Mouse (Mus musculus): ENCODE data around the gene Jarid2.

Gene Jarid2

DNA sequence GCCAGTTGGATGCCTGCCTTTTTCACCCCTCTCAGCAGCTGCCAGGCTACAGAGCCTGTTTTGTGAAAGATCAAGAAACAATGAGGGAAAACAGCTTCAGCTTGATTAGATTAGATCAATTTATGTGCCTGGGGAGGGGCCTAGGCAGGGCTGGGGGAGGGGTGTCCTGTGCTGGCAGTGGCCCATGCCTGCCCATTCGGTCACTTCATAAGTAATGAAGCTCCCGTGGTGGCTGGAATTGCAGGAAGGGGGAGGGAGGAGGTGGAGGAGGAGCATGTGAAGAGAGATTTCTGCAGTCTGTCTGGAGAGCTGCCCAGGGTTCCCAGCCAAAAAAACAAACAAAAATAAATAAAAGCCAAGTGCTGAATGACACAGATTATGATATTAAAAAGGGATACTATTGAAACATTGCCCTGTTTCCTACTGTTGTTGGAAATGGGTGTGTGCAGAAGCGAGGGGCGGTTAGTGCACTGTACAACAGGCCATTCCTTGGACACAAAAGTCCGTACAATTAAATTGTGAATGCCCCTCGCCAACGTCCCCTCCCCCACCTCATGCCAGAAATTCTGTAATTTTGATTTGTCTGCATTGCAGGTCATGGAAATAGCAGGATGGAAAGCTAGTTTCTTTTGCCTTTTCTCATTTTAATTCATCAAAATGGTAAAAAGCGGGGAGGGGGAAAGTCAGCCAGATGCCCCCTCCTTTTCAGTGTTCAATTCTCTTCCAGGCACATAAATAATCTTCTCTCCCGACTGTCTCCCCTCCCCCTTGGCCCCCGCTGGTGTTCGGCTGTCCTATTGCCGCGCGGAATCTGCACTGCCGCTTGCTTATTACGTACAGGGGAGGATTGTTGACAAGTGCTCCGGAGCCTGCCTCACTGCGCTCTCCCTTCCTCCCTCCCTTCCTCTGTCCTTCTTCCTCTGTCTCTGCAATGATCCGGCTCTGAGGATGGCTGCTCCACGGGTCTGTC is 110.9 kb downstream of the Jarid2 start:
- DNase-seq (ENCODE audit: low read depth) = no peak

GRCm38 (mm10) chr13:44851426-44851825 is 122.2 kb downstream of the Jarid2 start:
- no peak for DNase-seq (ENCODE audit: low read depth)

DNA sequence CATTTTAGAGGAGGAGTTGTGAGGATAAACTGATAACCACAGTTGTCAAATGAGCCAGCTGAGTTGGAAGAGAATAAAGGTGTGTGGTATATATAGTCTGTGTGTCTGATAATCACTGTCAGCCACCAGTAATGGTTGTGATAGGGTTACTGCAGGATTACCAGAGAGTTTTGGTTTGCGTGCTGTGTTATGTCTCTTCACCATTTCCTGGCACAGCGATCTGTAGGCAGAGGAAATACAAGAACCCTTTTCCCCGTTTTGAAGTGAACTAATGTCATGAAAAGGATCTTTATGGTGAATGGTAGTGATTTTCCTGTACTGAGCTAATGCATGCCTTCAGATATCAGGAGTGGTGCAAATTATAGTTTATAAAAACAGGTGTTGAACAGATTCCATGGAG is 122.8 kb downstream of the Jarid2 start:
- DNase-seq (ENCODE audit: low read depth) = peak; percentile 56

DNA sequence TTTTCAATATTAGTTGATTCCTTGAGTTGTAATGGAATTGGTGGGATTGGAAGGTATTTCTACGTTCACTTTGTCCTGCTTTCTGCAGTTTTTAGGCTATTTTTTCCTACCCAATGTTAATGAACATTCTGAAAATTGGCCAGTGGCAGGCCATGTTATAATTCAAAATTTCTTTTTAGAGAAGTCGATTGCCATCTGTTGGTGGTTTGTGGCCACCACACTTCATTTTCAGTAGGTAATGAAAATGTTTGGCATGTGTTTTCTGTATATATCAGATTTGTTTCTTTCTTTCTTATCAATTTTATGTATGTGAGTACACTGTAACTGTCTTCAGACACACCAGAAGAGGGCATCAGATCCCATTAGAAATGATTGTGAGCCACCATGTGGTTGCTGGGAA is 136.3 kb downstream of the Jarid2 start:
- peak; percentile 50 for DNase-seq (ENCODE audit: low read depth)

DNA sequence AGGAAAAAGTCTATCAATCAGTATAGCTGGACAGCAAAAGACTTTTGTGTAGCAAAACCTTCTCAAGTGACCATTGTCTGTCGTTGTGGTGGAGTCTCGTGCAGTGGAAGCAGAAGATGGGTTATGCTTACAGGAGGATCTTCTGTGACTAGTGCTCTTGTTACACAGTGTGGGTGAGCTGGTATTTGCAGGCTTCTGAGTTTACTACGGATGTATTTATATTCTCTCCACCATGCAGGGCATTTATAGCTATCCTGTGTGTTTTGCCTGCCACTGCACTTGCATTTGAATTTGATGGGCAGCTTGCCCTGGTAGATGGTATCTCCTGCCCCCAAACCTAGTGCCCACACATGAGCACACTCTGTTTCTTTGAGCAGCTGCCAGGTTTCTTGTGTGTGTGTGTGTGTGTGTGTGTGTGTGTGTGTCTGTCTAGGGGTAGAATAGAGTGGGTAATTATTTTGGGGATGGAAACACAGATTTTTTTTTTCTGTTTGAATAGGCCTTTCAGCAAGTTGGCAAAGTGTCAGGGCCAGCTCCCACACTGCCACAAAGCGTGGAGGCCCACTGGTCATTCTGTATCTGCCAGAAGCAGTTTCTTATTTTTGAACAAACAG is 138.9 kb downstream of the Jarid2 start:
- DNase-seq (ENCODE audit: low read depth) = no peak

GRCm38 (mm10) chr13:44869418-44870119 is 140.3 kb downstream of the Jarid2 start:
- DNase-seq (ENCODE audit: low read depth) = peak; percentile 100

- no peak for DNase-seq (ENCODE audit: low read depth)
Observed at GRCm38 (mm10) chr13:44876799-44877198, 147.5 kb downstream of the Jarid2 start.

- DNase-seq (ENCODE audit: low read depth) = no peak
Observed at GRCm38 (mm10) chr13:44881001-44881400, 151.7 kb downstream of the Jarid2 start.

- no peak for DNase-seq (ENCODE audit: low read depth)
Observed at GRCm38 (mm10) chr13:44886221-44886620, 156.9 kb downstream of the Jarid2 start.

- no peak for DNase-seq (ENCODE audit: low read depth)
Observed at GRCm38 (mm10) chr13:44890612-44891011, 161.3 kb downstream of the Jarid2 start.

DNA sequence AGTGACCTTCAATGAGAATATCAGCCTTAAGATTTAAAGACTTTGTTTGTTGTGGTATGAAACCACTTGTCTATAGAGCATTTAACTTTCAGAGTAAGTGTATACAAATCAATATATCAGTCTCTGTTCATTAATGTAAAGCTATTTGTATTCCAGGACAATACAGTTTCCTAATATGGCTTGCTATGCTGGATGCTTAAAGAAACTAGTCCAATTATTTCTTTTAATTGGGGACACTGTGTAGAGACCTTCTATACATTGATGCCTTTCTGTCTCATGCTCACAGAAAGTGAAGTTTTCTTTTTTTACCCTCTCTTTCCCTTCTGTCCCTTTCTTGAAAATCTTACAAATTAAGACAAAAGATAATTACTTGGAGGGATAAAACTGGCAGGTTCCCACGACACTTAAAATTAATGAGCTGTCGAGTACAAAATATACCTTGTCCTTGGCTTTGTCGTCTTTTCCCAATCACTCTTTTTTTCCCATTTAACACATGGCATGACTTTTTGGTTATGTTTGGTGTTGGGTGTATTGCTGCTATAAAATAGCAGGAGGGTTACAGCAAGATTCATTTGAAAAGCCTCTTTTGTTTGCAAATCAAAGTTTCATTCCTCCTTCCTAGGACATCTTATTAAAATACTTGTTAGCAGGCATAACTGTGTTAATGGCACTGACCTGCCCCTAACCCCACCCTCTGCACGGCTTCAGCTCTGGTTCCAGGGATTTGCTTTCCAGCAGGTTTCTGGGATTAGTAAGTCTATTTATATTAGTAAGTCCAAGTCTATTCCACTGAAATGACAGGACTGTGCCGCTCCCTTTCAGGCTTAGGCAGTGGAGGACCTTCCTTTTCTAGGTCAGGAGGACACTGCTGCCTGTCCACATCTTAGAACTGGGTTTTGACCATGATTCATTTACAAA is 162.8 kb downstream of the Jarid2 start:
- no peak for DNase-seq (ENCODE audit: low read depth)

DNA sequence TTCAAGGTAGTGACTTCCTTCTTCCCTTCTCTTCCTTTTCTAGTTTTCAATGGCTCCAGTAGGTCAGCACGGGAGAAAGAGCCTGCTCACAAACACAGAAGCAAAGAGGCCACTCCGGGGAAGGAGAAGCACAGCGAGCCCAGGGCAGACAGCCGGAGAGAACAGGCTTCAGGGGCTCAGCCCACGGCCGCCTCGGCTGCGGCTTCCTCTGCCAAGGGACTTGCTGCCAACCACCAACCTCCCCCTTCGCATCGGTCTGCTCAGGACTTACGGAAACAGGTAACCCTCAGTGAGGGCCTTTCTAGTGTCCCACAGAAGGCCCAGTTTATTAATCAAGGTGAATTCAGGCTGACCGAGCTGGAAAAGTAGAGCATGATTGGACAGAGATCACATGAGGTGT is 166.9 kb downstream of the Jarid2 start:
- DNase-seq (ENCODE audit: low read depth) = no peak

DNA sequence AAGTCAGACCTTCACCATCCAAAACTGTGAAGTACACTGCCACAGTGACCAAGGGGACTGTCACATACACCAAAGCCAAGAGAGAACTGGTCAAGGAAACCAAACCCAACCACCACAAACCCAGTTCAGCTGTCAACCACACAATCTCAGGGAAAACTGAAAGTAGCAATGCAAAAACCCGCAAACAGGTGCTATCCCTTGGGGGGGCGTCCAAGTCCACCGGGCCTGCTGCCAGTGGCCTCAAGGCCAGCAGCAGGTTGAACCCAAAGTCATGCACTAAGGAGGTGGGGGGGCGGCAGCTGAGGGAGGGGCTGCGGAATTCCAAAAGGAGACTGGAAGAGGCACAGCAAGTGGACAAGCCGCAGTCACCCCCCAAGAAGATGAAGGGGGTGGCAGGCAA is 173.0 kb downstream of the Jarid2 start:
- no peak for DNase-seq (ENCODE audit: low read depth)

DNA sequence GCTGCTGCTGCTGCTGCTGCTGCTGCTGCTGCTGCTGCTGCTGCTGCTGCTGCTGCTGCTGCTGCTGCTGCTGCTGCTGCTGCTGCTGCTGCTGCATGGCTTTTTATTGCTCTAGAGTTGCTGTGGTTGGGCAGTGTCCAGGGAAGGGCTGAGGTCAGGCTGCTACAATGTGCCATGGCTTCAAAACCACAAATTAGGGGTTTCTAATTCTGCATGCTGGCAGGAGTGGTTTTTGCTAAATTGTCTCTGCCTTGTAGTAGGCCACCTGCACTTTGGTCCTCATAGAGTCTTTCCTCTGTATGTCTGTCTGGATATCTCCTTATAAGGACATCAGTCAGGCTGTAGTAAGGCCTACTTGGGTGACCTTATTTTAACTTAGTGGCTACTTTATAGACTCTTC is 174.1 kb downstream of the Jarid2 start:
- no peak for DNase-seq (ENCODE audit: low read depth)

DNA sequence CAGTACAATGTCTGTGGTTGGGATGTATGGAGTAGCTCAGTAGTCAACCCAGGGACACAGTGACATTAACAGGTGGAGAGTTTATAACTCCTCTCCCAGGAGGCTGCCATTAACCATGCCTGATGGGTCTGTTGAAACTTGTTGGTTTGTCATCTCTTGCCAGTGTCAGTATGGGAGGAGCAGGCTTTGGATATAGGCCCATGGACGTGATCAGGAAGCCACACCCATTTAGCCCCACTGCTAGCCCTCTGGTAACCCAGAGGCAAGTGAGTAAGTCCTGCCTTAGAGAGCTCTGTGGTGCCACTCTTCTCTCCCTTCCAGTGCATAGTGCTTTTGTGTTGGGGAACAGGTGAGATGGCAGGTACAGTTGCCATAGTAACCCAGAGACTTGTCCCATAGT is 175.0 kb downstream of the Jarid2 start:
- no peak for DNase-seq (ENCODE audit: low read depth)

GRCm38 (mm10) chr13:44906141-44906540 is 176.9 kb downstream of the Jarid2 start:
- no peak for DNase-seq (ENCODE audit: low read depth)

GRCm38 (mm10) chr13:44907702-44908101 is 178.4 kb downstream of the Jarid2 start:
- no peak for DNase-seq (ENCODE audit: low read depth)

GRCm38 (mm10) chr13:44908790-44909189 is 179.5 kb downstream of the Jarid2 start:
- no peak for DNase-seq (ENCODE audit: low read depth)

GRCm38 (mm10) chr13:44912851-44913250 is 183.6 kb downstream of the Jarid2 start:
- DNase-seq (ENCODE audit: low read depth) = no peak

- no peak for DNase-seq (ENCODE audit: low read depth)
Observed at GRCm38 (mm10) chr13:44913560-44913959, 184.3 kb downstream of the Jarid2 start.

DNA sequence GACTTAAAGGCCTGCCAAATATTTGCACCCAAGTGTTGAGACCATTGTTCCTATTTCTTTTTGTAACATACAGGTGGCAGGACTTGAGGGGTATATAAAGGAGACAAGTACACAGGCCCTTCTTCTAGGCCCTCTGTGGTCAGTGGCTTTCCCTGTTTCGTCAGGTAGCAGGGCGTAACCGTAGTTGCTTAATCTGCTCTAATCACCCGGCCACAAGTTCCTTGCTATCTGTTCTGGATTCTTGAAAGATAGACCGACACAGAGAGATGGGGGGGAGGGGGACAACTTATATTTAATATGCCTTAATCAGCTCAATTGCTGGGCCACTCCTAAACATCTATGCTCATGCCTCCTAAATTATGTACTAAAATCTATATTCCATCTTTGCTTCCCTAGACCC is 186.1 kb downstream of the Jarid2 start:
- DNase-seq (ENCODE audit: low read depth) = no peak

DNA sequence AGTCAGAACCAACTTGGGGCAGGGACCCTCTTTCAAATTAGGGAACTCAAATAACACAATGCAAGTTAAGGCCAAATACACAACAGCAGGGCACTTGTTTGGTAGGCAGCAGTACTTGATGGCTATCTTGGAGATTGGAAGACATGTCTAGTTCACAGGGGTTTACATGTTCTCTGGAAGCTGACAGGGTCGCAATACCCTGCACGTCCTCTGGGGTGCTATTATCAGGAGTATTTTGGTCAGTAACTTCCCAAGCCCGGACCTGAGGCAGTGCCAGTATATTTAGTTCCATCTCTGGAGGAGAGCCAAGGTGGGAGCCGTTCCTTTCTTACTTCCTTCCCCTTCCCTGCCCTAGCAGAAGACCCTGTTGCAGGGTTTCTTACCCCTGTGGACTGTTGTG is 186.7 kb downstream of the Jarid2 start:
- DNase-seq (ENCODE audit: low read depth) = peak; percentile 20

Measured in naive thymus-derived CD4-positive, alpha-beta T cell, adult 2 months (primary cell).